Mouse (Mus musculus) urinary bladder, postnatal 4 days (tissue): ENCODE measurements around the gene Ugt3a2.

Experiments used
- DNase-seq, 2 experiments: peaks; one replicate each; pipeline ENCODE4 v3.0.0; 2021 to 2022; ENCODE audit warnings: low spot score in 2 of 2

The Ugt3a2 gene

GRCm38 (mm10) chr15:9335341-9335740, at the start of gene Ugt3a2:
TSS of gene Ugt3a2 (plus strand) at chr15:9335550.
- DNase-seq, result no peak

GRCm38 (mm10) chr15:9289660-9290059, 45.7 kb upstream of the Ugt3a2 start:
- DNase-seq, result no peak

GRCm38 (mm10) chr15:9305978-9306692, 29.2 kb upstream of the Ugt3a2 start:
- DNase-seq, result no peak

GRCm38 (mm10) chr15:9334596-9334995, 754 bp upstream of the Ugt3a2 start:
- no peak for DNase-seq

- no peak for DNase-seq
Measured at GRCm38 (mm10) chr15:9336616-9337015, 1.3 kb downstream of the Ugt3a2 start.

- no peak for DNase-seq
Measured at GRCm38 (mm10) chr15:9337021-9337420, 1.7 kb downstream of the Ugt3a2 start.

- DNase-seq, result no peak
Measured at GRCm38 (mm10) chr15:9348739-9349138, 13.4 kb downstream of the Ugt3a2 start.

- DNase-seq, result no peak
Measured at GRCm38 (mm10) chr15:9362801-9363200, 27.5 kb downstream of the Ugt3a2 start.

GRCm38 (mm10) chr15:9368774-9369173, 33.4 kb downstream of the Ugt3a2 start:
- no peak for DNase-seq

- DNase-seq, result no peak
Measured at GRCm38 (mm10) chr15:9376281-9376680, 40.9 kb downstream of the Ugt3a2 start.

GRCm38 (mm10) chr15:9409475-9409874, 74.1 kb downstream of the Ugt3a2 start:
- DNase-seq, result no peak
